Mouse (Mus musculus): Measurements from ENCODE around the gene Hcrtr1.

DNA sequence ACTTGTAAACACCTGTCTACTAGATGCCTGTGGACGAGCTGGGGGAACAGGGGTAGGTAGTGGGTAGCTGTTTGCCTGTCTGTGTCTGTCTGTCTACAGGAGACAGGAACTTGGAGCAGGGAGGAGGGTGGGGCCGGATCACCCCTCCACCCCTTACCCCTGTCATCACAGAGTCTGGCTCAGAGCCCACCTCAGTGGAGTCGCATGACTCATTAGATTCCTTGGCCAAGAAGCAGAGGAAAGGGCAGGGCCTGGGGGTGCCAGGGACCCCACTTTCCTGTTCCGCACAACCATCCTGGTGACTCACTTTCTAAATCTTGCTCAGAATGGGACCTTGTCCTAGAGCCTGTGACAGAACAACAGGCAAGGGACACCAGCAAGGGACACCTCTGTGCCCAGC lies 37.9 kb upstream of the Hcrtr1 start:
- no peak for TF ChIP-seq POLR2A (IDR thresholded peaks at IDR 0.05; ENCODE audit: insufficient read depth, low read length)
- TF ChIP-seq CTCF (IDR thresholded peaks at IDR 0.05; ENCODE audit: low read depth, low read length): no peak

Measured in ES-Bruce4 (cell line).